In genomic region chr6:134896570-134897436, GRCm38 (mm10) we compare ENCODE assay signal across 8 mouse cellular contexts. TPM values are rescaled to one million over a fixed set of nuclear protein-coding genes. Genes with fewer than 3 reads are reported as not detected.
DNase-seq lines count a peak whose midpoint lies in the region; ATAC-seq and TF ChIP-seq lines count a peak whose summit lies in the region.

No protein-coding gene starts in this region.

- peak overlapping the region; percentile 55 for H3K4me3 ChIP-seq in lung, postnatal 0 days (ENCODE audit: low read depth, low read length)
- H3K4me3 ChIP-seq in embryonic facial prominence, embryonic 12.5 days, result peak overlapping the region; percentile 60
- H3K4me3 ChIP-seq in hindbrain, postnatal 0 days (ENCODE audit: low read length), result peak overlapping the region; percentile 66
- H3K4me3 ChIP-seq in midbrain, embryonic 14.5 days (replicated peaks; ENCODE audit: low read depth, low read length), result peak overlapping the region; percentile 68

- peak; percentile 10 for DNase-seq in lung, postnatal 0 days (ENCODE audit: low spot score)
- no peak for DNase-seq in lung, adult 18-20 months
- DNase-seq in hindbrain, postnatal 0 days (ENCODE audit: low spot score), result no peak
- no peak for DNase-seq in midbrain, embryonic 14.5 days
- no peak for DNase-seq in layer of hippocampus, adult 8-10 months (ENCODE audit: low spot score in 2 of 2)
- DNase-seq in gastrocnemius, postnatal 14 days, result no peak

- no peak for TF ChIP-seq EP300 in lung, postnatal 0 days (IDR thresholded peaks at IDR 0.05)

- no peak overlapping the region for H3K27ac ChIP-seq in lung, postnatal 0 days (ENCODE audit: low read length)
- peak overlapping the region; percentile 100; the same call in 1 of the 2 replicates for H3K27ac ChIP-seq in embryonic facial prominence, embryonic 12.5 days
- H3K27ac ChIP-seq in hindbrain, postnatal 0 days, result peak overlapping the region; percentile 100; the same call in 1 of the 2 replicates
- H3K27ac ChIP-seq in midbrain, embryonic 14.5 days (replicated peaks; ENCODE audit: low read depth, low read length), result no peak overlapping the region

- ATAC-seq in lung, postnatal 0 days, result no peak
- ATAC-seq in embryonic facial prominence, embryonic 12.5 days (ENCODE audit: insufficient number of reproducible peaks, insufficient read depth, low FRiP score, low TSS enrichment), result no peak
- ATAC-seq in hindbrain, postnatal 0 days, result no peak
- no peak for ATAC-seq in midbrain, embryonic 14.5 days (ENCODE audit: low FRiP score, low TSS enrichment)
- ATAC-seq in frontal cortex, adult (ENCODE audit: low TSS enrichment), result no peak

- H3K9me3 ChIP-seq in lung, postnatal 0 days (ENCODE audit: low read length), result no peaks in the 10 kb centered on the region
- no peaks in the 10 kb centered on the region for H3K9me3 ChIP-seq in embryonic facial prominence, embryonic 12.5 days
- H3K9me3 ChIP-seq in hindbrain, postnatal 0 days (ENCODE audit: low read length), result no peaks in the 10 kb centered on the region
- H3K9me3 ChIP-seq in midbrain, embryonic 14.5 days (ENCODE audit: control insufficient read depth, low read length), result no peaks in the 10 kb centered on the region

- intact Hi-C loops in gastrocnemius, postnatal 14 days (cut with DNase I; ENCODE audit: low total_unique reads), result no loop called here

- H3K36me3 ChIP-seq in lung, postnatal 0 days (ENCODE audit: insufficient read depth, low read length), result no peaks in the 10 kb centered on the region
- no peaks in the 10 kb centered on the region for H3K36me3 ChIP-seq in embryonic facial prominence, embryonic 12.5 days
- no peaks in the 10 kb centered on the region for H3K36me3 ChIP-seq in hindbrain, postnatal 0 days (ENCODE audit: insufficient read depth, low read length)
- no peaks in the 10 kb centered on the region for H3K36me3 ChIP-seq in midbrain, embryonic 14.5 days (ENCODE audit: control insufficient read depth, insufficient read depth, low read length)

- TF ChIP-seq CTCF in lung, postnatal 0 days (IDR thresholded peaks at IDR 0.05), result no peak
- no peak for TF ChIP-seq CTCF in hindbrain, postnatal 0 days (IDR thresholded peaks at IDR 0.05; ENCODE audit: low read depth)

- H3K27me3 ChIP-seq in lung, postnatal 0 days (replicated peaks; ENCODE audit: insufficient read depth, low read length), result no peaks in the 10 kb centered on the region
- no peaks in the 10 kb centered on the region for H3K27me3 ChIP-seq in embryonic facial prominence, embryonic 12.5 days
- no peaks in the 10 kb centered on the region for H3K27me3 ChIP-seq in hindbrain, postnatal 0 days (ENCODE audit: insufficient read depth, low read length)
- H3K27me3 ChIP-seq in midbrain, embryonic 14.5 days (ENCODE audit: control insufficient read depth, insufficient read depth, low read length), result no peaks in the 10 kb centered on the region

- peak overlapping the region; percentile 56 for H3K4me2 ChIP-seq in lung, postnatal 0 days (replicated peaks; ENCODE audit: low read depth, low read length)
- H3K4me2 ChIP-seq in embryonic facial prominence, embryonic 12.5 days (replicated peaks), result peak overlapping the region; percentile 72
- peak overlapping the region; percentile 62 for H3K4me2 ChIP-seq in hindbrain, postnatal 0 days (ENCODE audit: low read depth, low read length)
- H3K4me2 ChIP-seq in midbrain, embryonic 14.5 days (ENCODE audit: low read length), result peak overlapping the region; percentile 80

- H3K9ac ChIP-seq in lung, postnatal 0 days (replicated peaks; ENCODE audit: low read depth), result 0 out of 2 replicates have a peak overlapping the region, but pooled peaks have one; percentile 61
- peak overlapping the region; percentile 60; the same call in 1 of the 2 replicates for H3K9ac ChIP-seq in embryonic facial prominence, embryonic 12.5 days
- H3K9ac ChIP-seq in hindbrain, postnatal 0 days (replicated peaks; ENCODE audit: low read length), result peak overlapping the region; percentile 89
- H3K9ac ChIP-seq in midbrain, embryonic 14.5 days (replicated peaks; ENCODE audit: low read length), result peak overlapping the region; percentile 89; the same call in 1 of the 2 replicates

- no peaks in the 10 kb centered on the region for H3K4me1 ChIP-seq in lung, postnatal 0 days (ENCODE audit: insufficient read depth, low read depth, low read length)
- peaks cover 2% of the 10 kb centered on the region; the same call in 1 of the 2 replicates for H3K4me1 ChIP-seq in embryonic facial prominence, embryonic 12.5 days
- H3K4me1 ChIP-seq in hindbrain, postnatal 0 days (ENCODE audit: insufficient read depth, low read length), result 0 out of 2 replicates have a peak, but pooled peaks cover 8% of the 10 kb centered on the region
- peaks cover 15% of the 10 kb centered on the region; the same call in 1 of the 2 replicates for H3K4me1 ChIP-seq in midbrain, embryonic 14.5 days (ENCODE audit: control insufficient read depth, insufficient read depth, low read length)

- 38% methylated on average over 15 of the region's 15 CpGs for WGBS in lung, postnatal 0 days
- 58% methylated on average over 15 of the region's 15 CpGs for WGBS in embryonic facial prominence, embryonic 12.5 days
- WGBS in hindbrain, postnatal 0 days, result 44% methylated on average over 15 of the region's 15 CpGs
- WGBS in midbrain, embryonic 14.5 days, result 53% methylated on average over 15 of the region's 15 CpGs

RNA-seq across cellular contexts. Expression of gene Gpr19, which starts 1.6 kb away (rescaled TPM):
- 9.3 and 9.8 TPM in 2 replicates for polyA plus RNA-seq in lung, postnatal 0 days (2015; fragmentation: Nextera tagmentation; extraction: Ambion mirVana)
- polyA plus RNA-seq in embryonic facial prominence, embryonic 12.5 days (2016; fragmentation: Nextera tagmentation; extraction: Ambion mirVana), result 10.1 and 14.6 TPM in 2 replicates
- 33.2 and 43.7 TPM in 2 replicates for total RNA-seq in hindbrain, postnatal 0 days (2014; rRNA removed)
- polyA plus RNA-seq in hindbrain, postnatal 0 days (2015; fragmentation: Nextera tagmentation; extraction: Ambion mirVana), result 33.7 and 33.9 TPM in 2 replicates
- polyA plus RNA-seq in midbrain, embryonic 14.5 days (2014; fragmentation: Nextera tagmentation; extraction: Ambion mirVana), result 43.0 and 46.7 TPM in 2 replicates
- 10 to 100 TPM; 25.3 to 28.9 (median 27.3) TPM for total RNA-seq in layer of hippocampus, adult 8-10 months (2022)
- total RNA-seq in gastrocnemius, postnatal 14 days (2021), result 1 to 10 TPM; 5.5 to 5.8 TPM

RNA-seq across cellular contexts. Expression of gene Cdkn1b, which starts 23.4 kb away (rescaled TPM):
- polyA plus RNA-seq in lung, postnatal 0 days (2015; fragmentation: Nextera tagmentation; extraction: Ambion mirVana), result 43.4 and 46.2 TPM in 2 replicates
- polyA plus RNA-seq in embryonic facial prominence, embryonic 12.5 days (2016; fragmentation: Nextera tagmentation; extraction: Ambion mirVana), result 19.3 and 19.5 TPM in 2 replicates
- 33.2 and 44.7 TPM in 2 replicates for total RNA-seq in hindbrain, postnatal 0 days (2014; rRNA removed)
- polyA plus RNA-seq in hindbrain, postnatal 0 days (2015; fragmentation: Nextera tagmentation; extraction: Ambion mirVana), result 26.3 and 30.2 TPM in 2 replicates
- 29.9 TPM in 2 replicates for polyA plus RNA-seq in midbrain, embryonic 14.5 days (2014; fragmentation: Nextera tagmentation; extraction: Ambion mirVana)
- 10 to 100 TPM; 35.4 to 46.5 (median 40.5) TPM for total RNA-seq in layer of hippocampus, adult 8-10 months (2022)
- 10 to 100 TPM; 42.0 to 42.4 TPM for total RNA-seq in gastrocnemius, postnatal 14 days (2021)

Comparison
In these comparisons a context has a peak if more than half of its experiments do, and no peak if none do; other contexts are left out.
1. H3K27ac ChIP-seq: peak in embryonic facial prominence, embryonic 12.5 days (single experiment) and hindbrain, postnatal 0 days (single experiment); none in lung, postnatal 0 days (single experiment) and midbrain, embryonic 14.5 days (single experiment).
2. Peak in every context shown above with its lines, with median percentiles within 50 percentile points of each other: H3K4me2 ChIP-seq, H3K4me3 ChIP-seq and H3K9ac ChIP-seq.